Mouse (Mus musculus) left cerebral cortex, postnatal 4 days (tissue): ENCODE results near the gene Dnajc19. TPM values are rescaled to one million over a fixed set of nuclear protein-coding genes. Genes with fewer than 3 reads are reported as not detected.
"Not testable (repeated sequence)": the region's sequence is repeated elsewhere in the genome, so short reads cannot be mapped to it uniquely, and the experiment has no call there.

ENCODE experiments used
- DNase-seq: peaks from one replicate; pipeline ENCODE4 v3.0.0-alpha.2; 2022
- intact Hi-C: fragments of 180-260 bp; cut with DNase I; formaldehyde crosslinking; loops from one replicate; pipeline ENCODE4 v1.15.1; 2025
- total RNA-seq, 2 experiments: library from RNA; stranded (reverse); gene quantifications; 2 replicates each; pipeline ENCODE4 v1.2.3; 2021

Gene Dnajc19
- 10 to 100 TPM; 64.0 to 71.9 TPM for total RNA-seq

DNA sequence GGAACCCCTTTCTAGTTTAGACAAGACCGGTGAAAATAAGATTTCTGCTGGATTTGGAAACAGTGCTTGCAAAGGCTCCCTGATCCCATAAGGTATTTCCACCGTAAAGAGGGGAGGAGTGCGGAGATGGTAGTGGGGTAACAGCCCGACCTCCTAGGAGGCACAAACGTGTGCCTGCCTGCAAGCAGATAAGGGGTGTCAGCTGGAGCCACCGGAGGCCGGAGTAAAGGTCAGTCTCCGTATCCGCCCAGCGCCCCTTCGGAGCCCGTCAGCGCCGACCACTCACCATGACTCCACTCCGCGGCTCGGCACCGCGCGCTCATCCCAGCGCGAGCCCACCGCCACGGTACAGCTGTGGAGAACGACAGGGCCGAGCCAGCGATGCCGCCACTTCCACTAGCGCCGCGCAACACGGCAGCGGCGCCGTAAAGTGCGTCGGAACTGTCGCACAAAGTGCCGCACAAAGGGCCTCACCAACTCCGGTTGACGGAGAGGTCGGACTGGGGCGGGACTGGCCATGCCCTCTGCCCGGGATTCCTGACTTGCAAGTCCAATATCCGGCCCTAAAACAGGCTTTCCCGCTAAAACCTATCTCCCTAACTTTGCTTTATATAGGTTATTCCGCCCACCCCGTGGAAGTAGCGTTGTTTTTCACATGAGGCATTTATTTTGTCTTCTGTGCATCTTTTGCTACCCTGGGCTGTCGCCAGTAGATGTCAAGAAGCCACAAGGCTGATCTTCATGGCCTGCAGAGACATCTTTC, at the start of gene Dnajc19:
TSS of gene Dnajc19 (minus strand) at position 422 of the 763 bp plus-strand sequence.
- peak; percentile 94 for DNase-seq
- intact Hi-C loops, result loop anchor here (5.0 kb wide), 1 partner anchor 116 kb away; no protein-coding TSS in a partner anchor

DNA sequence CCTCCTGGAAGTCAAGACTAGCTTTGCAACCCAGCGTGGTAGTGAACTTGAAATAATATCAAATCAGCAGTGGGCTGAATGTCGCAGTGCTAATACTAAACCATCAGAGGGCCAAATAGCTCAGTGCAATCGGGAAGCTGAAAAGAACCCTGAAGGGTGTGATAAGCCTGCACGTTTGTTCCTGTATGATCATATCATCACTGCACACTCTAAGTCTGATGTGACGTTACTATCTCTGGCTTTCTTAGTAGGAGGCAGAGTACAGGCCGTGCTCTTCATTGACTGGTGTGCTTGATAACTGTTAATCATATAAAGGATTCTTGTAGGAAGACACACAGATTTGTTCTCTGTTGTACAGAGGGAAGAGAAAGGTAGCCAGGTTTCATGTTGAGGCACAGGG, 48.8 kb upstream of the Dnajc19 start:
- DNase-seq, result no peak
- intact Hi-C loops, result no loop called here

DNA sequence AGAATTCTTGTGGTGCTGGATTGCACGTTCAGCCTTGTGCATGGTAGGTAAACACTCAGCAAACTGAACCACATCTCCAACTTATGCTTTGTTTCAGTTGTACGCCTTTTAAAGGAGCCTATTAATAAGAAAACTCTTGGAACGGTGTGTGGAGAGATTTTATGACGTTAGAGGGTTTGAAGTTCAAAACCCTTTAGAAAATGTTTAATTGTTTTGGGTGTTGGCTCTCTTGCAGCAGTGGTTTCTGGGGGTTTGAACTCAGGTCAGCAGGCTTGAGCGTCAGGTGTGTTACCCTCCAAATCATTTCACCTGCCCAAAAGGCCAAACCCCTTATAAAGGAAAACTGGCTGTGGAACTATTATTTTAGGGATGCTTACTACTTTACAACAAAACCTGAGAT, 40.2 kb upstream of the Dnajc19 start:
- no peak for DNase-seq
- intact Hi-C loops, result no loop called here

DNA sequence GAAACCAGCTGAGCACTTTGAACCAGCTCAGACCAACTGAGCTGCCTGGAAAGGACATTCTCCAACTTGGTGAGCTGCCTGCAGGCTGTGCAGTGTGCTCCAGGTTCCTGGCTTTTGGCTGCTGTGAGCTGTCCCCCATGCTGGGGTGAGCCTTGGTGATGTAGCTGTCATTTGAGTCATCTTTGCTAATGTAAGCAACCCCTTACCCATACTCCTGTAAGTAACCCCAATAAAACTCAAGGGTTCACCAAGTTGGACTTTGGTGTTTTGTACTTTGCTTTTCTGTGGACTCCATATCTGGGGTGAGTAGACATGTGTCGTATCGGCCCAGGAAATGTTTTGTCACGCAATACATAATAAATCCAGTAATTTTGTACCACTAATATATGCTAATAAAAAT, 39.7 kb upstream of the Dnajc19 start:
- DNase-seq, result no peak
- intact Hi-C loops, result no loop called here

DNA sequence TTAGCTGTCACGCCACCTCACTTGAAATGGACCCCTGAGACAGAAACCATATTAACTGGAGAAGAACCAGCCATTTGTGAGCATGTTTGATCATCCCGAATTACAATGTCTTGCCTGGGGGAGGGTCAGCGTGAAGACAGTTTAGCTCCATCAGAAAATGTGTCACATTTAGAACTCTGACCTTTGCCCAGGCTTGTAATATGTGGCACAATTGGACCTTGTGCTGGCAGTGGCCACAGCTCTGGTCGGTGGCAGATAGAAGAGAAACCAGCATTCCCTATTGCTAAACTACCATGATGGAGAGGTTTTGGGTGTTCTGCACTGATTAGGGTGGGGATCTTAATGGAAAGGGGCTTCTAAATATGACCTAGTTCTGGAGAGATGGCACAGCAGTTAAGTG, 38.7 kb upstream of the Dnajc19 start:
- intact Hi-C loops, result no loop called here
- DNase-seq, result no peak

DNA sequence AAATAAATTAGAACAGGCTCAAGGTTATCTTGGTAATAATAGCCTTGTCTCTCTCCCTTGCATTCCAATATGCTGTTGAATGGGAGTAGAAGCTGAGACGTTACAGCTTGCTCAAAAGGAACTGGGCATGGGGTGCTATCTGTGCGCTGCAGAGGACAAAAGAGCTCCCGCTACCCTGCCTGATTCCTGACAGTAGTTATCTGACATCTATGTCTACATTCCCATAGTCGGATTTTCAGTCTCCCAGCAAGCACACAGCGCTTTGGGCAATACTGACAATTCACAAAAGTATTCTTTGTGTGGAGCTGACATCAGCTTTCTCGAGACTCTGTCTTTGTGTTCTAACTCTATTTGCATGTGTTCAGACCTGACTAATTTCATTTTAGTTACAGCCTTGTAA, 34.7 kb upstream of the Dnajc19 start:
- no peak for DNase-seq
- intact Hi-C loops, result no loop called here

DNA sequence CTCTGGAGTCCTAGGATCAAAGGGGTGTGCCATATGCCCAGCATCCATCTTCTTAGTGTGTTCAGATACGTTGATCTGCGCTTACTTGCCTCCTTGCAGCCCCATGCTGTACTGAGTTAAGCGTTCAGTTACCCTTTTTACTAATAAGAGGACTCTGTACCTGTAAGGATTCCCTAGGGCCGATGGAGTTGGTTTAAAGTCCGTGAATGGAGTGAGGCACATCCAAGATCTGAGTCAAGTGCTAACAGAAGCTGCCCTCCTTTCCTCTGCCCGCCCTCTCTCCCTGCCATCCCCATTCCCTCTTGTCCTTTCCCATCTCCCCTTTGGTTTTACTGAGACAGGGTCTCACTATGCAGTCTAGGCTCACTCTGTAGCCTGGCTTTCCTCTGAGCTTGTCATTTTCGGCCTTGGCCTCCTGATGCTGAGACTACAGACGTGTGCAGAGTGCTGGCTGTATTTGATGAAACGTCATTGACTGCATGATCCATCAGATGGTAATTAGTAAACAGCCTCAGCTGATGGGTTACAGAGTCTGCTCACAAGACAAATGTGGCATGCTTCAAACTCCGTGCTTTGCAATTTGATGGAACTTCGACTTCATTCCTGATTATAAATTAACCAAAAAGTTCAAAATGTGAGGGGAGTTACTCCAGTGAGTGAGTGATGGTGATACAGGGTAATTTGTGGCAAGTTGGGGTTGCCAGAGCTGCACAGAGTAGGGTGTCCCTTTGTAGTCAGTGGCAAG, 31.0 kb upstream of the Dnajc19 start:
- intact Hi-C loops, result no loop called here
- no peak for DNase-seq

DNA sequence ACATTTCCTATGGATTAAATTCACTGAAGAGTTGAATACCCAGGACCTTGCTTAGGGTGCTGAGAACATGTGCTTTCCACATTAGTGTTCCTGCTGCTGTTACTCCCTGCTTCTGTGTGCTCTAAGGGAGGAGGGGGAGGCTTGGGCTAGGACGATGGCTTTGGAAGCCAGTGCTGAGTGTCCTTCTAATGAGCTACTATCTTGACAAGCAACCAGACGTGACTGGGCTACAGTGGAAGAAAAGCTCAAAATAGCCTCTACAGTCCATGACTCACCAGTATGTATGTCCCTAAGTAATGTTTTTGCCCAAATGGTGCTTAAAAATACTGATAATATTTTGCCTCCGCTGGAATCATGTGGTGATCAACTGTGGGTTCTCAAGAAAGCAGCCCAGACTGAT, 26.5 kb upstream of the Dnajc19 start:
- intact Hi-C loops, result no loop called here
- no peak for DNase-seq

DNA sequence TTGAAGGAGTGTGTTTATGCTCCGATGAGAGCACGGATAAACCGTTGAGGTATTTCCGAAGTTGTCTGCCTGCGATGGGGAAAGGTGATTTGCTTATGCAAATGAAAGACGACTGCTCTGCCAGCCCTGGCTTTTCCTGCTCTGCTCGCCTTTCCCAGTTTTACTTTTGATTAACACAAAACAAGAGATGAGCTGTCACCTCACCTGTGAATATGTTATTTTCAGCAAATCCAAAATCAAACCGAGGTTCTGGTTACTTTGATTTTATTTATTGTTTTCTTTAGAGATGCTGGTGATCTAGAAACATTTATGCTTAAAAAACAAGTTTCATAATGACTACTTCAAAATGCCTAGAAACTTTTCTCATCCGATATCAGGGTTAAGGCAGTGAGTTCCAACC, 25.3 kb upstream of the Dnajc19 start:
- DNase-seq, result no peak
- intact Hi-C loops, result no loop called here

DNA sequence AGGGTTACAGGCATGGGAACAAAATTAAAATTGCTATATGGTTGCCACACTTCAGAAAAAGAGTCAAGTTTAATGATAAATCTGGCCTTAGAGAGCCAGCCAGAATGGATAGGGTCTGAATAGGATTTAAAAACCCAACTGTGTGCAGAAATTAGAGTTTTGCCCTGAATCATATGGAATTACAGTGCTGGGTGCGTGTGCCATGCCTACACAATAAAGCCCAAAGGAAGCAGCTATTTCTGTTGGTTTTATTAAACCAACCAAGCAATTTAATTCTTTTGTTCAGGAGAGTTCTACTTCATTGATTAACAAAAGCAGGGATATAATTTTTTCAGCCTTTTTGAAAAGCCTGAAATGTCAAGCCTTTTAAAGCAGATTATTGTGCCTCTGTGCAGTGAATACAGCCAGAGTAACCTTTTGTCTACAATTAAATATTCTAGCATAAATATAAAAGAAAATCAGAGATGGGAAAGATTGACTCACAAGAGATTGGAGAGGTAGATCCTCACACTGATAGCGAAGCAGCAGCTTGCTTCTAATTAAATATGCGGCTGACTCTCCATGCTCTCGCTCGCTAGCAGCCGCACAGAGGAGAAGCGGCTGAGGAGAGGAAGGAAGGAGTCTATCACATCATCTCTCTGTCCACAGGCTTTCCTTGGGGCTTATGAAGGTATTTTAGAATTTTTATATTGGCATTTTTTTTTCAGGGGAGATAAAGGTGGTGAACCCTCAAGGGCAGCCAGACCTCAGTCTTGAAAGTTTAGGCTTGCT, 23.0 kb upstream of the Dnajc19 start:
- intact Hi-C loops, result no loop called here
- DNase-seq, result no peak

DNA sequence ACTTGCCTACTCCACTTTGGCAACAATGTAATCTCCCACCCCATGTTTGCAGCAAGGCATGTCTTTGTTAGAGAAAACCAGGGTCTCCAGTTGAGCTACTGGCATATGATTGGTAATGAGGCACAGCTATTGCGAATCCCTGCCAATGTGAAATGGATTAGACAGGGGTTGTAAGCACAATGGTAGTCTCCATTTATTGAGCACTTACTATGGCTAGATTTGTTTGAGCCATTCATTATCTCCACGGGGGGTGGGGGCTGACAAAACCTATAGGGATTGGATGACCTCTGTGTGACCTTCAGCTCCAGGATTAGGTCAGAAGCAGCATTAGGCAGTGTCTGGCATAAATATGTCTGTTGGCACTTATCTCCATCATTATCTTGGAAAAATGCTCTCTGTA, 21.8 kb upstream of the Dnajc19 start:
- no peak for DNase-seq
- intact Hi-C loops, result no loop called here

DNA sequence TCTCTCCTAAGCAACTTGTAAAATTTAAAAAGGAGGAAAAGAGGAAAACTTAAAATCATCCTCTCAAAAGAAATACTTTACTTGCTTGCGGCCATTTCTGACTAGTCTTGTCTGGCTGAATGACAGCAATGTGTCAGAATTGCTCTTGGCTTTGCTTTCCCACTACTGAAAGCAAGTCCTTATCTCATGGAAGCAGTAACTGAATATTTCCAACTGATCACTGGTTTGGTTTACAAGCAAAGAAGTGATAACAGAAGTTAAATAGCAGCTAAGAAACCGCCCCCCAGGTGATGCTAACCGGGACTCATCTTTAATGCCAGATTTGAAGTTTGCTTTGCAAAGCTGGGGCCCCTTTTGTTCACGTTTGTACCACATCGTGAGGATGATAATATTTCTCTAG, 2.5 kb upstream of the Dnajc19 start:
- intact Hi-C loops, result loop anchor here (5.0 kb wide), 1 partner anchor 114 kb away; no protein-coding TSS in a partner anchor
- no peak for DNase-seq

DNA sequence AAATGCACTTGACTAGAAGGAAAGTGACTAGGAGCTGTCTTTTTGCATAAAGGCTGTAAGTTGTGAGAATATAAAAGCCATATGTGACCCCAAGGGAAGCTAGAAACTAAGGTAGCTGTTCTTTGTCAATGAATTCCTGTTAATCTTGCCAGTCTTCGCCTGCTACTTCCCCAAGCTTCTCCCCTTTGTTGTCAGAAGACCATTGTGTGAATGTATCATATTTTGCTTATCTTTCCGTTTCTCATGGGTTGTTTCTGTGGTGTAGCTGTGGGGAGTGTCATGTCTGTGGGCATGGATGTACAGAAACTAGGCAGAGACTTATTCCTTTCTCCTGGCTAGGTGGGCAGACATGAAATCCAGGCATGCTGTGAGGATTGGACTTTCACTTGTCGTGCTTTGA, 808 bp upstream of the Dnajc19 start:
- intact Hi-C loops, result loop anchor here (5.0 kb wide), 1 partner anchor 115 kb away; no protein-coding TSS in a partner anchor
- no peak for DNase-seq

DNA sequence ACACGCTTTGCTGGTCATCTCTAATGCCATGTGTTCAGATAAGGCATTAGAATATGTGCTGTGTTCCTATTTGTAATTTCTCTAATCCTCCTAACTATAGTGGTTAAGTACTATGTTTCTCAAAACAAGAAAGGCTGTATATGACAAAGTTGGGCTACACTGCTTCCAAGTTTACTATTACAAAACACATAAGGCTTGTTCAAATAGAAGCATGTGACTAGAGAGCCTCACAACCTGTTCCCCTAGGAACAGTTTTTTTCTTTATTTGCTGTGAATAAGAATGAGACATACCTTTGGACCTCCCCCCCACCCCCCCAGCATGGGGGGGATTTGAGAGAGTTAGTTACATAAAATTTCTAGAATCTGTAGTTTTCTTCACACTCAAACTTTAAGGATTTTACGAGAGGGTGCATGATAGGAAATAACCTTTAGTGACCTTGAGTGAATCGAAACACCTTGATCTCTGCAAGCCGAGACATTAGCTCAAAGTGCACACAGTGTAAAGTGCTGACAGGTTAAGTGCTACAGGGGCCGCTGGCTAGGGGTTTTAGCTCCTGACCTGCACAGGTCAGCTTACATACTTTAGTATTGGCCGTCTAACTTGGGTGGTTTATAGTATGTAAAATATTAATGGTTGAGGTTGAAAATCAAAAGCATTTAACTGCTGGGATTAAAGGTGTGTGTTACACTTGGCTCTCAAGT, 4.9 kb downstream of the Dnajc19 start:
- intact Hi-C loops, result no loop called here
- DNase-seq, result no peak

DNA sequence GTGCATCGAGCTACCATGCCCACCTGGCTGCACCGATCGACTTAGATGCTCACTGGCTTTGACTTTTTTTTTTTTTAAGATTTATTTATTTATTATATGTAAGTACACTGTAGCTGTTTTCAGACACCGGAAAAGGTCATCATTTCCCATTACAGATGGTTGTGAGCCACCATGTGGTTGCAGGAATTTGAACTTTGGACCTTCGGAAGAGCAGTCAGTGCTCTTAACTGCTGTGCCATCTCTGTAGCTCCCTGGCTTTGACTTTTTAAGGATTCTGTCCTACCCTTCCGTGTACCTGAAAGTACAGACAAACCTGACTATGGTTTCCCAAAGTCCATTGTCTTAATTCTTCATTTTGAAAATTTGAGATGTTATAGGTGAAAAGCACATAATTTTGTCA, 8.4 kb downstream of the Dnajc19 start:
- DNase-seq, result no peak
- intact Hi-C loops, result no loop called here

DNA sequence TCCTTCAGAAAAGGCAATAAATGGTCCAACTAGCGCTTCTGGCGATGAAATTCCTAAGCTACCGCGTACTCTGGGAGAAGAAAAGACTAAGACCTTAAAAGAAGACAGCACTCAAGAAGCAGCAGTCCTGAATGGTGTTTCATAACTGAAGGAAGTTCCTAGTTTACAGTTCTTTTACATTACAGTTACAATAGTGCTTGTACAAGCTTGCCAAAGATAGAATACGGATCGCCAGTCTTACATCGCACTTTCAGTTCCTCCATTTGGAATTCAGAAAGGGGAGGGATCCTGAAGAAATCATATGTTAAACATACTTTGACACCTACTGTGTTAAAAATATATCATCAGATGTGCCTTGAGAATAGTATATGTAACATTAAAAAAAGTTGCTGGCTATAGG, 12.2 kb downstream of the Dnajc19 start:
- intact Hi-C loops, result loop anchor here (10.0 kb wide), 1 partner anchor 254 kb away; no protein-coding TSS in a partner anchor

DNA sequence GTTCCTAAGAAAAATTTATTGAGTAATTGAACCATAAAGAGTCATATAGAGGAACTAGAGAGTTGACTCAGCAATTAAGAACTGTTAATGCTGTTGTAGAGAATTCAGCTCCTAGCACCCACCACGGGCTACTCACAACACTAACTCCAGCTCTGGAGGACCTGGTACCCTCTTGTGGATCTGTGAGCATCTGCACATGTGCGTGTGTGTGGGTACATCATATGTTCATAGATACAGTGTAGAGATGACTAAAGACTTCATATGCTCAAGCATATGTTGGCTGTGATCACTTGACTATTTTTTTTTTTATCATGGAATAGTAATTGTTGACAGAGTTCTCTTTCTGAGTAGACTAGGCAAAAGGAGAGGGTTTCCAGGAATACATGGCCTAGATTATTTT, 18.8 kb downstream of the Dnajc19 start:
- no peak for DNase-seq
- intact Hi-C loops, result loop anchor here (10.0 kb wide), 1 partner anchor 248 kb away; no protein-coding TSS in a partner anchor

More for the DNA sequence above, 12.2 kb downstream of the Dnajc19 start:
- not testable (repeated sequence) for DNase-seq

DNA sequence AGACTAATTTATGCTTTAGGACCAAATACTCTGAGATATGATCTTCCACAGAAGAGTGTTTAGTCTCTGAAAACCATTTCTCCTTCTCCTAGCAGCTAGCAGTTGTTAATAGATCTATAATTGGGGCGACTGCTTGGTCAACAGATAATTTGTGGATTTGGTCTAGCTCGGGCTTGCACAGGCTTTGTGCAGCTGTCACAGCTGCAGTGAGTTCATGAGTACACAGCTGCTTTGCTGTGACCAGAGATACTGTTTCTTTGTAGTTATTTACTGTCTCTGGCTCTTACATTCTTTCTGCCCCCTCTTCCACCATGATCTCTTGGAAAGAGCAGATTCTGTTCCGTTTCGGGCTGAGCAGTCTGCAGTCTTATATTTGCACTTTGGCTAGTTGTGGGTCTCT, 39.1 kb downstream of the Dnajc19 start:
- DNase-seq, result no peak
- intact Hi-C loops, result no loop called here

DNA sequence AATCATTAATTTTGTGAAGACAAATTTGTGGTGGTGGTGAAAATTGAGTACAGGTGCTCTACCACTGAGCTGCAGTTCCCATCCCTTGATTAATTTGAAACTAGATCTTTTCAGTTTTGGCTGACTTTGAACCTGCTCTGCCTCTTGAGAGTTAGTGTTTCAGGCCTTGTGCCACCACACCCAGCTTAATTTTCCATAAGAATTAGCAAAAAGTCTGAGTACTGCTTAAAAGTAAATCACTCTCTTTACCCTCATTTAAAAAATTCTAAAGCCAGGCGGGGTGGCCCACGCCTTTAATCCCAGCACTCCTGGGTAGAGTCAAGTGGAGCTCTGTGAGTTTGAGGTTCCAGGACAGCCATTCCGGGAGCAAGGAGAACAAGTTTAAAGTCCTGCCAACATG, 45.4 kb downstream of the Dnajc19 start:
- intact Hi-C loops, result no loop called here
- no peak for DNase-seq

DNA sequence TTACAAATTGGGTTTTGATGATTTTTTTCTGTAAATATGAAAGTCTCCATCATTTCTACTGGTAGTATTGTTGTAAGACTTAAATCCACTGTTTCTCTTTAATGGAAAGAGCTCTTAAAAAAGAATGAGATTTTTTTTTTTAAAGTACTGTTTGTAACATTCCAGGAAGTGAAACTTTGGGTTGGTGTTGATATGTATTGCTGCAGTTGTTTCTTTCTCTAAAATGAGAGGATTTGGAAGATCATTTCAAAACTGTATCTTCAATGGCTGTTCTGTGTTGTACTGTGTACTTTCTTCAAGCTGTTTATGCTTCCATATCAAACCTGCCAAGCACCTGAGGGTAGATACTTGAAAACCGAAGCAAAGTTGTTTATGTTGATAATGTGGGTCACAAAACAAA, 46.3 kb downstream of the Dnajc19 start:
- intact Hi-C loops, result no loop called here
- no peak for DNase-seq
